Comparison of ENCODE assay signal across 8 mouse cellular contexts in genomic region chr5:148965691-148966333, GRCm38 (mm10). TPM values are rescaled to one million over a fixed set of nuclear protein-coding genes. Genes with fewer than 3 reads are reported as not detected.
A peak's percentile ranks its signal among the peaks of the same experiment; 100 is the strongest.
DNase-seq lines count a peak whose midpoint lies in the region; ATAC-seq lines count a peak whose summit lies in the region.

No protein-coding gene starts in this region.

- H3K27ac ChIP-seq in intestine, embryonic 16.5 days (ENCODE audit: low read length) = peak overlapping the region; percentile 70
- peak overlapping the region; percentile 74 for H3K27ac ChIP-seq in limb, embryonic 10.5 days

- H3K4me3 ChIP-seq in intestine, embryonic 16.5 days (ENCODE audit: low read length) = no peak overlapping the region
- no peak overlapping the region for H3K4me3 ChIP-seq in limb, embryonic 10.5 days

- WGBS in intestine, embryonic 16.5 days = 12% methylated on average over 13 of the region's 13 CpGs
- 33% methylated on average over 13 of the region's 13 CpGs for WGBS in limb, embryonic 10.5 days

- H3K4me1 ChIP-seq in intestine, embryonic 16.5 days (ENCODE audit: control insufficient read depth, insufficient read depth, low read length) = peaks cover 25% of the 10 kb centered on the region
- H3K4me1 ChIP-seq in limb, embryonic 10.5 days = peaks cover 40% of the 10 kb centered on the region

- peak; percentile 79 for ATAC-seq in common myeloid progenitor, adult 5-6 weeks (replicated peaks; ENCODE audit: low read depth, poor library complexity, severe bottlenecking)
- ATAC-seq in intestine, embryonic 16.5 days = peak; percentile 58
- ATAC-seq in megakaryocyte-erythroid progenitor cell, adult 5-6 weeks (replicated peaks; ENCODE audit: low FRiP score, low TSS enrichment, poor library complexity, severe bottlenecking) = peak; percentile 92

- peak; percentile 34 to 44 for DNase-seq in spleen, postnatal 10 days (ENCODE audit: low spot score in 2 of 2)
- DNase-seq in spleen, postnatal 14 days (ENCODE audit: low spot score in 2 of 2) = no peak
- peak; percentile 70 for DNase-seq in gastrocnemius, postnatal 14 days
- no peak for DNase-seq in limb, embryonic 10.5 days (ENCODE audit: low spot score)
- peak; percentile 96 for DNase-seq in telencephalon, adult 2 months (ENCODE audit: low read depth, low spot score)

- H3K27me3 ChIP-seq in intestine, embryonic 16.5 days (replicated peaks; ENCODE audit: control insufficient read depth, insufficient read depth, low read length) = no peaks in the 10 kb centered on the region
- H3K27me3 ChIP-seq in limb, embryonic 10.5 days (ENCODE audit: low read depth, poor library complexity, severe bottlenecking) = no peaks in the 10 kb centered on the region

- no peaks in the 10 kb centered on the region for H3K9me3 ChIP-seq in intestine, embryonic 16.5 days (ENCODE audit: control insufficient read depth, low read length)
- H3K9me3 ChIP-seq in limb, embryonic 10.5 days (replicated peaks) = no peaks in the 10 kb centered on the region

- 0 out of 2 replicates have a peak overlapping the region, but pooled peaks have one; percentile 1 for H3K4me2 ChIP-seq in intestine, embryonic 16.5 days (ENCODE audit: low read depth, low read length)

- no peaks in the 10 kb centered on the region for H3K36me3 ChIP-seq in intestine, embryonic 16.5 days (ENCODE audit: control insufficient read depth, insufficient read depth, low read length)
- no peaks in the 10 kb centered on the region for H3K36me3 ChIP-seq in limb, embryonic 10.5 days

- 0 out of 2 replicates have a peak overlapping the region, but pooled peaks have one; percentile 9 for H3K9ac ChIP-seq in intestine, embryonic 16.5 days (ENCODE audit: low read depth, low read length)

- intact Hi-C loops in gastrocnemius, postnatal 14 days (cut with DNase I; ENCODE audit: low total_unique reads) = no loop called here

RNA-seq across cellular contexts. Expression of gene Gm42791, which starts 29.1 kb away (rescaled TPM):
- not detected in 2 replicates for total RNA-seq in common myeloid progenitor, adult 5-6 weeks (2017)
- 1 to 10 TPM; 1.1 to 1.5 TPM for total RNA-seq in gastrocnemius, postnatal 14 days (2021)
- 0.80 and 1.0 TPM in 2 replicates for polyA plus RNA-seq in intestine, embryonic 16.5 days (2015; fragmentation: Nextera tagmentation; extraction: Ambion mirVana)
- polyA plus RNA-seq in limb, embryonic 10.5 days (2016; fragmentation: Nextera tagmentation; extraction: Ambion mirVana) = 0.85 TPM in 1 of 2 replicates, not detected in the other
- 12.5 TPM in 1 of 2 replicates, not detected in the other for total RNA-seq in megakaryocyte-erythroid progenitor cell, adult 5-6 weeks (2014; fragmentation: Nextera tagmentation)
- total RNA-seq in megakaryocyte-erythroid progenitor cell, adult 5-6 weeks (2017) = 7.8 and 10.8 TPM in 2 replicates

RNA-seq across cellular contexts. Expression of gene Katnal1, which starts 36.7 kb away (rescaled TPM):
- 9.1 and 10.6 TPM in 2 replicates for total RNA-seq in common myeloid progenitor, adult 5-6 weeks (2017)
- 1 to 10 TPM; 3.7 to 3.9 TPM for total RNA-seq in gastrocnemius, postnatal 14 days (2021)
- polyA plus RNA-seq in intestine, embryonic 16.5 days (2015; fragmentation: Nextera tagmentation; extraction: Ambion mirVana) = 6.4 and 6.9 TPM in 2 replicates
- polyA plus RNA-seq in limb, embryonic 10.5 days (2016; fragmentation: Nextera tagmentation; extraction: Ambion mirVana) = 15.4 and 19.3 TPM in 2 replicates
- 13.0 and 19.0 TPM in 2 replicates for total RNA-seq in megakaryocyte-erythroid progenitor cell, adult 5-6 weeks (2014; fragmentation: Nextera tagmentation)
- total RNA-seq in megakaryocyte-erythroid progenitor cell, adult 5-6 weeks (2017) = 11.2 and 23.9 TPM in 2 replicates

Comparison
In these comparisons a context has a peak if more than half of its experiments do, and no peak if none do; other contexts are left out.
1. DNase-seq: peak in spleen, postnatal 10 days (2 of 2), gastrocnemius, postnatal 14 days (single experiment) and telencephalon, adult 2 months (single experiment); none in spleen, postnatal 14 days (0 of 2) and limb, embryonic 10.5 days (single experiment).
2. Peak in every context shown above with its lines, with median percentiles within 50 percentile points of each other: ATAC-seq.